Mouse (Mus musculus): Measurements from ENCODE around the gene Fam84b. TPM values are rescaled to one million over a fixed set of nuclear protein-coding genes. Genes with fewer than 3 reads are reported as not detected.
"Not testable (repeated sequence)": the region's sequence is repeated elsewhere in the genome, so short reads cannot be mapped to it uniquely, and the experiment has no call there.

Gene Fam84b
- polyA plus RNA-seq, 1 experiment from 2014 or later: 8.8 TPM

GRCm38 (mm10) chr15:60862417-60862816 lies 8.8 kb upstream of the Fam84b start:
- WGBS (ENCODE audit: insufficient replicate concordance): 47% methylated on average over 3 of the region's 3 CpGs

GRCm38 (mm10) chr15:60855112-60855511 lies 1.5 kb upstream of the Fam84b start:
- DNase-seq (no peak), ATAC-seq (no peak)
- Histone ChIP-seq H3K27ac (ENCODE audit: low read depth) (no peak overlapping the region), H3K4me2 (ENCODE audit: low read depth, low read length) (no peak overlapping the region), H3K36me3 (replicated peaks; ENCODE audit: insufficient read depth, low read length) (no peaks in the 10 kb centered on the region), H3K27me3 (ENCODE audit: insufficient read depth, low read length) (no peaks in the 10 kb centered on the region), H3K9ac (replicated peaks) (no peak overlapping the region), H3K9me3 (ENCODE audit: low read length) (no peaks in the 10 kb centered on the region), H3K4me1 (ENCODE audit: insufficient read depth) (peaks cover 13% of the 10 kb centered on the region), H3K4me3 (ENCODE audit: low read depth, low read length) (no peak overlapping the region)
- no peak for TF ChIP-seq EP300 (IDR thresholded peaks at IDR 0.05; ENCODE audit: low read depth)
- no peak for TF ChIP-seq CTCF (IDR thresholded peaks at IDR 0.05; ENCODE audit: low read depth)
- WGBS (ENCODE audit: insufficient replicate concordance): 55% methylated on average over 1 of the region's 1 CpGs

More at GRCm38 (mm10) chr15:60862417-60862816, 8.8 kb upstream of the Fam84b start:
- H3K9me3 ChIP-seq (ENCODE audit: low read length): no peaks in the 10 kb centered on the region
- H3K4me1 ChIP-seq (ENCODE audit: insufficient read depth): no peaks in the 10 kb centered on the region
- H3K9ac ChIP-seq (replicated peaks): no peak overlapping the region
- H3K4me2 ChIP-seq (ENCODE audit: low read depth, low read length): no peak overlapping the region
- TF ChIP-seq EP300 (IDR thresholded peaks at IDR 0.05; ENCODE audit: low read depth) (no peak), CTCF (IDR thresholded peaks at IDR 0.05; ENCODE audit: low read depth) (no peak)
- H3K4me3 ChIP-seq (ENCODE audit: low read depth, low read length): no peak overlapping the region
- no peaks in the 10 kb centered on the region for H3K36me3 ChIP-seq (replicated peaks; ENCODE audit: insufficient read depth, low read length)
- ATAC-seq (no peak), DNase-seq (no peak)
- H3K27ac ChIP-seq (ENCODE audit: low read depth): no peak overlapping the region
- no peaks in the 10 kb centered on the region for H3K27me3 ChIP-seq (ENCODE audit: insufficient read depth, low read length)

GRCm38 (mm10) chr15:60854151-60854550 lies 573 bp upstream of the Fam84b start:
- TF ChIP-seq CTCF (IDR thresholded peaks at IDR 0.05; ENCODE audit: low read depth) (no peak), EP300 (IDR thresholded peaks at IDR 0.05; ENCODE audit: low read depth) (no peak)
- Histone ChIP-seq H3K9me3 (ENCODE audit: low read length) (no peaks in the 10 kb centered on the region), H3K9ac (replicated peaks) (no peak overlapping the region), H3K4me1 (ENCODE audit: insufficient read depth) (peaks cover 13% of the 10 kb centered on the region), H3K4me3 (ENCODE audit: low read depth, low read length) (no peak overlapping the region), H3K27ac (ENCODE audit: low read depth) (no peak overlapping the region), H3K4me2 (ENCODE audit: low read depth, low read length) (no peak overlapping the region), H3K27me3 (ENCODE audit: insufficient read depth, low read length) (no peaks in the 10 kb centered on the region), H3K36me3 (replicated peaks; ENCODE audit: insufficient read depth, low read length) (no peaks in the 10 kb centered on the region)
- no peak for ATAC-seq
- WGBS (ENCODE audit: insufficient replicate concordance): 41% methylated on average over 4 of the region's 4 CpGs
- DNase-seq: no peak

- no peak overlapping the region for H3K27ac ChIP-seq (ENCODE audit: low read depth)
- H3K9ac ChIP-seq (replicated peaks): no peak overlapping the region
- ATAC-seq (no peak), DNase-seq (no peak)
- no peak overlapping the region for H3K4me3 ChIP-seq (ENCODE audit: low read depth, low read length)
- H3K4me1 ChIP-seq (ENCODE audit: insufficient read depth): peaks cover 16% of the 10 kb centered on the region
- H3K9me3 ChIP-seq (ENCODE audit: low read length): no peaks in the 10 kb centered on the region
- H3K27me3 ChIP-seq (ENCODE audit: insufficient read depth, low read length): no peaks in the 10 kb centered on the region
- WGBS (ENCODE audit: insufficient replicate concordance): 53% methylated on average over 3 of the region's 3 CpGs
- TF ChIP-seq CTCF (IDR thresholded peaks at IDR 0.05; ENCODE audit: low read depth) (no peak), EP300 (IDR thresholded peaks at IDR 0.05; ENCODE audit: low read depth) (no peak)
- H3K4me2 ChIP-seq (ENCODE audit: low read depth, low read length): no peak overlapping the region
- H3K36me3 ChIP-seq (replicated peaks; ENCODE audit: insufficient read depth, low read length): no peaks in the 10 kb centered on the region
Measured at GRCm38 (mm10) chr15:60848630-60849029, 4.9 kb downstream of the Fam84b start.

- Histone ChIP-seq H3K4me2 (ENCODE audit: low read depth, low read length) (no peak overlapping the region), H3K27me3 (ENCODE audit: insufficient read depth, low read length) (no peaks in the 10 kb centered on the region), H3K4me1 (ENCODE audit: insufficient read depth) (peaks cover 5% of the 10 kb centered on the region; the same call in 1 of the 2 replicates), H3K27ac (ENCODE audit: low read depth) (no peak overlapping the region), H3K36me3 (replicated peaks; ENCODE audit: insufficient read depth, low read length) (no peaks in the 10 kb centered on the region), H3K4me3 (ENCODE audit: low read depth, low read length) (no peak overlapping the region), H3K9me3 (ENCODE audit: low read length) (no peaks in the 10 kb centered on the region), H3K9ac (replicated peaks) (no peak overlapping the region)
- 60% methylated on average over 6 of the region's 6 CpGs for WGBS (ENCODE audit: insufficient replicate concordance)
- TF ChIP-seq CTCF (IDR thresholded peaks at IDR 0.05; ENCODE audit: low read depth): no peak
- no peak for TF ChIP-seq EP300 (IDR thresholded peaks at IDR 0.05; ENCODE audit: low read depth)
- DNase-seq (no peak), ATAC-seq (no peak)
Measured at GRCm38 (mm10) chr15:60846291-60846690, 7.3 kb downstream of the Fam84b start.

- DNase-seq (no peak), ATAC-seq (no peak)
- H3K9ac ChIP-seq (replicated peaks): no peak overlapping the region
- no peak overlapping the region for H3K4me2 ChIP-seq (ENCODE audit: low read depth, low read length)
- H3K27ac ChIP-seq (ENCODE audit: low read depth): no peak overlapping the region
- H3K27me3 ChIP-seq (ENCODE audit: insufficient read depth, low read length): no peaks in the 10 kb centered on the region
- 65% methylated on average over 3 of the region's 3 CpGs for WGBS (ENCODE audit: insufficient replicate concordance)
- TF ChIP-seq CTCF (IDR thresholded peaks at IDR 0.05; ENCODE audit: low read depth) (no peak), EP300 (IDR thresholded peaks at IDR 0.05; ENCODE audit: low read depth) (no peak)
- H3K9me3 ChIP-seq (ENCODE audit: low read length): no peaks in the 10 kb centered on the region
- no peaks in the 10 kb centered on the region for H3K36me3 ChIP-seq (replicated peaks; ENCODE audit: insufficient read depth, low read length)
- peaks cover 5% of the 10 kb centered on the region; the same call in 1 of the 2 replicates for H3K4me1 ChIP-seq (ENCODE audit: insufficient read depth)
- H3K4me3 ChIP-seq (ENCODE audit: low read depth, low read length): no peak overlapping the region
Measured at GRCm38 (mm10) chr15:60845886-60846285, 7.7 kb downstream of the Fam84b start.

GRCm38 (mm10) chr15:60841785-60842184 lies 11.8 kb downstream of the Fam84b start:
- ATAC-seq (no peak), DNase-seq (no peak)
- no peaks in the 10 kb centered on the region for H3K36me3 ChIP-seq (replicated peaks; ENCODE audit: insufficient read depth, low read length)
- no peak overlapping the region for H3K9ac ChIP-seq (replicated peaks)
- no peaks in the 10 kb centered on the region for H3K27me3 ChIP-seq (ENCODE audit: insufficient read depth, low read length)
- WGBS (ENCODE audit: insufficient replicate concordance): 72% methylated on average over 4 of the region's 4 CpGs
- TF ChIP-seq EP300 (IDR thresholded peaks at IDR 0.05; ENCODE audit: low read depth): no peak
- TF ChIP-seq CTCF (IDR thresholded peaks at IDR 0.05; ENCODE audit: low read depth): no peak
- H3K27ac ChIP-seq (ENCODE audit: low read depth): no peak overlapping the region
- no peaks in the 10 kb centered on the region for H3K9me3 ChIP-seq (ENCODE audit: low read length)
- no peak overlapping the region for H3K4me2 ChIP-seq (ENCODE audit: low read depth, low read length)
- no peak overlapping the region for H3K4me3 ChIP-seq (ENCODE audit: low read depth, low read length)
- peaks cover 10% of the 10 kb centered on the region for H3K4me1 ChIP-seq (ENCODE audit: insufficient read depth)

- not testable (repeated sequence) for DNase-seq; H3K9ac ChIP-seq (replicated peaks); H3K27me3 ChIP-seq (ENCODE audit: insufficient read depth, low read length); H3K4me3 ChIP-seq (ENCODE audit: low read depth, low read length); ATAC-seq; H3K36me3 ChIP-seq (replicated peaks; ENCODE audit: insufficient read depth, low read length); H3K4me2 ChIP-seq (ENCODE audit: low read depth, low read length); H3K4me1 ChIP-seq (ENCODE audit: insufficient read depth); H3K27ac ChIP-seq (ENCODE audit: low read depth); H3K9me3 ChIP-seq (ENCODE audit: low read length)
Measured at GRCm38 (mm10) chr15:60841312-60841711, 12.3 kb downstream of the Fam84b start.

Measured in liver, postnatal 0 days (tissue).